Mouse (Mus musculus) C2C12 (cell line): Measurements from ENCODE around the gene Afmid. TPM values are rescaled to one million over a fixed set of nuclear protein-coding genes. Genes with fewer than 3 reads are reported as not detected.
A peak's percentile ranks its signal among the peaks of the same experiment; 100 is the strongest.

Experiments
- H3K27me3 ChIP-seq: one replicate; pipeline ENCODE4 v1.6.1; 2011; ENCODE audit not compliant: control insufficient read depth, insufficient read depth, insufficient read length
- H3K36me3 ChIP-seq: one replicate; pipeline ENCODE4 v1.6.1; 2011; ENCODE audit not compliant: control insufficient read depth, insufficient read depth
- H3K4me3 ChIP-seq: one replicate; pipeline ENCODE4 v1.5.1; 2011; ENCODE audit warnings: mild to moderate bottlenecking, control low read depth; ENCODE audit not compliant: poor library complexity, insufficient read depth, severe bottlenecking
- H3K79me2 ChIP-seq: one replicate; pipeline ENCODE4 v1.6.1; 2011; ENCODE audit not compliant: control insufficient read depth, insufficient read depth
- H3K79me3 ChIP-seq: one replicate; pipeline ENCODE4 v1.6.1; 2011; ENCODE audit warnings: low read depth, control low read depth
- H3ac ChIP-seq: one replicate; pipeline ENCODE3; 2011; ENCODE audit warnings: low read depth; ENCODE audit not compliant: control insufficient read depth, insufficient read length
- CEBPB ChIP-seq: IDR thresholded peaks from one replicate; pipeline ENCODE4 v1.6.1; 2011; ENCODE audit warnings: low read depth, mild to moderate bottlenecking, control low read depth, moderate library complexity
- CTCF ChIP-seq: IDR thresholded peaks from one replicate; pipeline ENCODE4 v1.5.1; 2011; ENCODE audit not compliant: control insufficient read depth, insufficient read depth, insufficient read length
- FOSL1 ChIP-seq: IDR thresholded peaks from one replicate; pipeline ENCODE4 v1.8.0; 2011; ENCODE audit warnings: mild to moderate bottlenecking, low read length; ENCODE audit not compliant: poor library complexity, insufficient read depth, severe bottlenecking
- MAX ChIP-seq: IDR thresholded peaks from one replicate; pipeline ENCODE4 v1.6.1; 2011; ENCODE audit warnings: mild to moderate bottlenecking, control low read depth
- MYOD1 ChIP-seq: IDR thresholded peaks from one replicate; pipeline ENCODE4 v1.6.1; 2011; ENCODE audit warnings: low read depth; ENCODE audit not compliant: control insufficient read depth, insufficient read length
- MYOG ChIP-seq: IDR thresholded peaks from one replicate; pipeline ENCODE4 v1.6.1; 2011; ENCODE audit not compliant: control insufficient read depth, insufficient read length; ENCODE audit errors: extremely low read depth
- USF1 ChIP-seq: IDR thresholded peaks from one replicate; pipeline ENCODE4 v1.6.1; 2011; ENCODE audit warnings: low read depth, mild to moderate bottlenecking, control low read depth, moderate library complexity
- polyA plus RNA-seq: library from polyadenylated mRNA; unstranded; fragments of >200 nt; fragmentation: generic; extraction: Trizol; gene quantifications from one replicate; pipeline ENCODE4 v1.2.1, GENCODE M21; 2012; ENCODE audit warnings: missing spikeins

Afmid gene
- polyA plus RNA-seq, 1 experiment: 3.2 TPM

DNA sequence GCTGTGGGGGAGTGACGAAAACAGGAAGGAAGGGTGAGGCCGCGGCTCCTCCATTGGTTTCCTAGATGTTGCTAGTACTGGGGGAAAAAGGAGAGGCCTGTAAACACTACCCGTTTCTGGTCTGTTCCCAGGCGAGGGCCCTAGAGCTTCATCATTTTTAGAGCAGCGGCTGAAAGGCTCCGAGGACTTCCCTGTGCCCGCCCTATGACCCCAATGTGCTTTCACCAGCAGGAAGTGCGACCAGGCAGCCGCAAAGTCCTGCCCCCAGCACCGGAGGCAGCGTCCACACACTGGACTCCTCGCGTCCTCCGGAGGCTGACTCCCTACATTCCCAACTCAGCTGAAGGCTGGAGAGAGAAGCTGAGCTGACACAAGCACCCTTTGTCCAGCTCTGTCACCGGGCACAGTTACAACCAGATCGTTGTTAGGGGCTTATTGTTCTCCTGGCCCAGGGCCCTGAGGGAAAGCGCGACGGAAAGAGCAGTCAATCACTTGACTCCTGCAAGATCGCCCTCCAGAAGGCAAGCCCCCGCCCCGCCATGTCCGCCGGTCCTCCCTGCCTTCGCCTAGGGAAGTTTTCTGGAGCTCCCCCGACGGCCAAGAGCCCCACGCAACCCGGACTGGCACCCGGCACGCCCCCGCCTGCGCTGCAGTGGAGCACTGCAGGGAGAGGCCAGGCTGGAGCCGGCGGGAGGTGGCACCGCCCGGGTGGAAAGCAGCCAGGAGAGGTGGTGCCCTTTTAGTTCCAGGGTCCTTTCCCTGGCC, 46.1 kb upstream of the Afmid start:
- no peaks in the 10 kb centered on the region for H3K36me3 ChIP-seq
- TF ChIP-seq MYOG (no peak), MAX (no peak), USF1 (no peak), MYOD1 (no peak), CEBPB (no peak), FOSL1 (no peak), CTCF (no peak)
- peak overlapping the region; percentile 42 for H3K4me3 ChIP-seq

DNA sequence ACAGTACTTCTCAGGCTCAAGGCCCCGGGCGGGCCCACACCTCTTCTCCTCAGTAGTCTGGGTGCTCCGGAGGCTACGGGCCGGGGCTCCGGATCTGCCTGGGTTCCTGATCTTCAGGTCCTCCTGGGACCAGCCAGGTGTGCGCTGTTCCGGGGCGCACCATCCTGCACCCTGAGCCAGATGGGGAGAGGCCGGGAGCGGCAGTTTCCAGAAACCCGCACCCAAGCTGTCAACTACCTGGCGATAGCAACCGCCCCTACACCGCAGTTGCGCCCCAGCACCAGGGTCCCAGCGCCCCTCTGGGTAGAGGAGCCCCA, 45.6 kb upstream of the Afmid start:
- no peaks in the 10 kb centered on the region for H3K27me3 ChIP-seq
- H3K79me3 ChIP-seq: no peaks in the 10 kb centered on the region
- H3ac ChIP-seq: peak overlapping the region; percentile 64
- TF ChIP-seq CTCF (no peak), CEBPB (no peak), MYOD1 (no peak), FOSL1 (no peak), MAX (no peak), MYOG (no peak), USF1 (no peak)
- H3K79me2 ChIP-seq: no peaks in the 10 kb centered on the region
- H3K4me3 ChIP-seq: peak overlapping the region; percentile 42
- no peaks in the 10 kb centered on the region for H3K36me3 ChIP-seq

More for the DNA sequence above, 46.1 kb upstream of the Afmid start:
- Histone ChIP-seq H3K79me2 (no peaks in the 10 kb centered on the region), H3ac (peak overlapping the region; percentile 64), H3K27me3 (no peaks in the 10 kb centered on the region), H3K79me3 (no peaks in the 10 kb centered on the region)

DNA sequence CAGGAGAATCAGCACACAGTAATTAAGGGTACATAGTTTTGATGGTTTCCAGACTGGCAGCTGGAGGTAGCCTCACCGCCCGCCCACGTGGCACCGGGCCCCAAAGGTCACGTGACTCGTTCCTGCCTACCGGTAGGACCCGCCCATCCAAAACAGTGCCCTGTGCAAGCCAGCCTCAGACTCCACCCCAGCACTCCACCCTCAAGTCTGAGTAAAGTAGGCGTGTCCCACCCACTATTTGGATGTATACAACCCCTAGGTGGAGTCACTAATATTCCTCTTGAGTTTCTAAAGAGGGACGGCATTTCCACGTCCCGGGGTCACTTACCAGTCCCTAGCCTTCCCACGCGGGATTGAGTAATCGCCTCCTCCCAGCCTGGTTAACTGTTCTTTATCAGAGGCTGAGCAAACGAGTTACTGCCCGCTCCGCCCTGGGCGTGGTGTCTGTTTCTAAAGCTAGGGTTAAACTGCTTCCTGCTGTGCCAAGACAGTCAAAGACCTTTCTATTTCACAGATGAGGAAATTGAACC, 45.1 kb upstream of the Afmid start:
- Histone ChIP-seq H3K4me3 (peak overlapping the region; percentile 42), H3K79me2 (no peaks in the 10 kb centered on the region), H3K36me3 (no peaks in the 10 kb centered on the region), H3K27me3 (no peaks in the 10 kb centered on the region), H3K79me3 (no peaks in the 10 kb centered on the region), H3ac (peak overlapping the region; percentile 64)
- TF ChIP-seq FOSL1: no peak
- no peak for TF ChIP-seq MYOG
- peak; percentile 93 for TF ChIP-seq USF1
- peak; percentile 43 for TF ChIP-seq CEBPB
- TF ChIP-seq CTCF: no peak
- peak; percentile 91 for TF ChIP-seq MAX
- peak; percentile 7 for TF ChIP-seq MYOD1

DNA sequence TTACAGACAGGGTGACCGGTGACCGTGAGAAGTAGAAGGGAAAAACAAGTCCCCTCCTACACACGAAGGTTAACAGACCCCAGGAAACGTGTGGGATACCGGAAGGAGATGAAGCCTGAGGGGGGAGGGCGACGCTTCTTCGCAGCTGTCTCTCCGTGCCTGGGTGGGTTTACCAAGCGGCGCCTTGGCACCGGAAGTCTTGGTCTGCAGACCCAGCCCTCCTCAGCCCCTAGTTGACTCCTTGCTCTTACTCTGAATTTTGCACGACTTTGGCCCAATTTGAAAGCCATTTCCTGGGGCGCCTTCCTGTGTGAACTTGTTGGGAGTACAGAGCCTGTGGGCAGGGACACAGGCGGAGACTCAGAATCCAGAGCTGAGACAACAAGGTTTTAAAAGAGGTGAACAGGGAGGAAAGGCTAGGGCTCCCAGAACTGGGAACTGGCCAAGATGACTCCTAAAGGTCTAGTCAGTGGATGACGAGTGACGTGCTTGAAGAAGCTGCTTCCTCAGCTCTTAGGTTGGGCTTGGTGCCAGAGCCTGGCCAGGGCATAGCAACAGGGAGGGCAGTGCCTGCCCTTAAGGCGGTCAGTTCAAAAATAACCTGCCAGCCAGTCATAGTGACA, 44.4 kb upstream of the Afmid start:
- no peak for TF ChIP-seq MAX
- peak; percentile 45 for TF ChIP-seq MYOD1
- H3K79me2 ChIP-seq: no peaks in the 10 kb centered on the region
- no peaks in the 10 kb centered on the region for H3K79me3 ChIP-seq

DNA sequence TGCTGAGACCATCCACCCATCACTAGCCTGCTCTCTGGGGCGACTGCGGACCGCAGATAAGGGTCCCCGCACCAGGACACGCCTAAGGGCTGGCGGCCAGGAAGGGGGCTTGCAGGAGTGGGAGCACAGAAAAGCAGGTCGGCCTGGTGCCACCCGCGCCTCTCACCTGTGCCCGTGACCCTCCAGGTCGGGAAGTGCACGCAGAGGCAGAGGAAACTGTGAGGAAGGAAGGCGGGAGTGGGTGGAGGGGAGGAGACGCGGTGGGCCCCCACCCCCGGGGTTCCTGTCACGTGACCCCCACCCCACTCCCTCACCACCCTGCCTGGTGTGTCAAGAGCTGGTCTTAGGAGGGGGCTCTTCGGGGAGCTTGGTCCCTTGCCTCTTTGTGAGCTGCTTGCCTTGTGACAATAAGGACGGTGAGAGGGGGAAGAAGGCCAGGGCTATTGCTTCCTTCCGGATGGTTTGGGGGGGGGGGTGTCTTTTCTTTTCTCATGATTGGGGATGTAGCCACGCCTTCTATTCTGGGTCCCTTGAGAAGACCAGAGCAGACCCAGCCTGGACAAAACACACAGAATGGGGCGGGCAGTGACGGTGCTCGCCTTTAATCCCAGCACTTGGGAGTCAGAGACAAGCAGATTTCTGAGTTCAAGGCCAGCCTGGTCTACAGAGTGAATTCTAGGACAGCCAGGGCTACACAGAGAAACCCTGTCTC, 43.6 kb upstream of the Afmid start, which contains the start of the genes Tmc8 and Tmc6:
Tmc8 (plus strand) TSS at position 84 of the 712 bp plus-strand sequence.
Tmc6 (minus strand) TSS at position 206 of the 712 bp plus-strand sequence.
- no peaks in the 10 kb centered on the region for H3K36me3 ChIP-seq
- peak within 1 kb of the TSS; percentile 23 for H3ac ChIP-seq
- peak within 1 kb of the TSS; percentile 23 for H3K4me3 ChIP-seq
- TF ChIP-seq MAX (no peak), CEBPB (no peak), MYOD1 (no peak), FOSL1 (no peak), MYOG (no peak), CTCF (no peak), USF1 (no peak)
- H3K27me3 ChIP-seq: no peaks in the 10 kb centered on the region
- no peaks in the 10 kb centered on the region for H3K79me2 ChIP-seq
- H3K79me3 ChIP-seq: no peaks in the 10 kb centered on the region

More for the DNA sequence above, 44.4 kb upstream of the Afmid start:
- Histone ChIP-seq H3K4me3 (peak overlapping the region; percentile 23), H3K36me3 (no peaks in the 10 kb centered on the region), H3K27me3 (no peaks in the 10 kb centered on the region), H3ac (peak overlapping the region; percentile 23)
